Mouse (Mus musculus): ENCODE measurements around the gene 6030468B19Rik. TPM values are rescaled to one million over a fixed set of nuclear protein-coding genes. Genes with fewer than 3 reads are reported as not detected.

6030468B19Rik gene
- polyA plus RNA-seq, 1 experiment from 2014 or later: 1.3 TPM

GRCm38 (mm10) chr11:117821868-117822267, 24.4 kb downstream of the 6030468B19Rik start:
- H3K27me3 ChIP-seq (ENCODE audit: control insufficient read depth, insufficient read depth, low read length): no peaks in the 10 kb centered on the region
- no peak overlapping the region for H3K27ac ChIP-seq (ENCODE audit: low read depth, low read length)
- no peak overlapping the region for H3K9ac ChIP-seq (ENCODE audit: low read length)
- 90% methylated on average over 9 of the region's 9 CpGs for WGBS
- no peak overlapping the region for H3K4me2 ChIP-seq
- no peaks in the 10 kb centered on the region for H3K9me3 ChIP-seq (ENCODE audit: control insufficient read depth, low read length)
- peaks cover 2% of the 10 kb centered on the region; the same call in 1 of the 2 replicates for H3K36me3 ChIP-seq (ENCODE audit: control insufficient read depth, insufficient read depth, low read length)
- H3K4me1 ChIP-seq (ENCODE audit: control insufficient read depth, insufficient read depth, low read length): peaks cover 21% of the 10 kb centered on the region
- DNase-seq (ENCODE audit: low spot score, missing footprints) (no peak), ATAC-seq (ENCODE audit: low FRiP score) (no peak)
- no peak overlapping the region for H3K4me3 ChIP-seq (ENCODE audit: low read depth, low read length)

- no peaks in the 10 kb centered on the region for H3K27me3 ChIP-seq (ENCODE audit: control insufficient read depth, insufficient read depth, low read length)
These were observed 25.3 kb downstream of the 6030468B19Rik start for GRCm38 (mm10) chr11:117822728-117823241.

GRCm38 (mm10) chr11:117823411-117823810, 26.0 kb downstream of the 6030468B19Rik start:
- ATAC-seq (ENCODE audit: low FRiP score): no peak
- no peak overlapping the region for H3K4me2 ChIP-seq

More at GRCm38 (mm10) chr11:117822728-117823241, 25.3 kb downstream of the 6030468B19Rik start:
- no peak for DNase-seq (ENCODE audit: low spot score, missing footprints)
- H3K9me3 ChIP-seq (ENCODE audit: control insufficient read depth, low read length): no peaks in the 10 kb centered on the region
- ATAC-seq (ENCODE audit: low FRiP score): no peak
- H3K27ac ChIP-seq (ENCODE audit: low read depth, low read length): no peak overlapping the region
- H3K9ac ChIP-seq (ENCODE audit: low read length): no peak overlapping the region
- H3K4me2 ChIP-seq: no peak overlapping the region
- 94% methylated on average over 7 of the region's 7 CpGs for WGBS
- H3K36me3 ChIP-seq (ENCODE audit: control insufficient read depth, insufficient read depth, low read length): peaks cover 2% of the 10 kb centered on the region; the same call in 1 of the 2 replicates
- peaks cover 21% of the 10 kb centered on the region for H3K4me1 ChIP-seq (ENCODE audit: control insufficient read depth, insufficient read depth, low read length)
- no peak overlapping the region for H3K4me3 ChIP-seq (ENCODE audit: low read depth, low read length)

GRCm38 (mm10) chr11:117824060-117824969, 26.9 kb downstream of the 6030468B19Rik start:
- ATAC-seq (ENCODE audit: low FRiP score): peak; percentile 79
- H3K36me3 ChIP-seq (ENCODE audit: control insufficient read depth, insufficient read depth, low read length): peaks cover 2% of the 10 kb centered on the region; the same call in 1 of the 2 replicates
- 30% methylated on average over 23 of the region's 23 CpGs for WGBS
- H3K27ac ChIP-seq (ENCODE audit: low read depth, low read length): no peak overlapping the region
- peak overlapping the region; percentile 62 for H3K4me3 ChIP-seq (ENCODE audit: low read depth, low read length)
- H3K4me1 ChIP-seq (ENCODE audit: control insufficient read depth, insufficient read depth, low read length): peaks cover 21% of the 10 kb centered on the region
- H3K9me3 ChIP-seq (ENCODE audit: control insufficient read depth, low read length): no peaks in the 10 kb centered on the region
- no peaks in the 10 kb centered on the region for H3K27me3 ChIP-seq (ENCODE audit: control insufficient read depth, insufficient read depth, low read length)
- H3K4me2 ChIP-seq: peak overlapping the region; percentile 85
- peak overlapping the region; percentile 86 for H3K9ac ChIP-seq (ENCODE audit: low read length)
- DNase-seq (ENCODE audit: low spot score, missing footprints): peak; percentile 97

More at GRCm38 (mm10) chr11:117823411-117823810, 26.0 kb downstream of the 6030468B19Rik start:
- 95% methylated on average over 6 of the region's 6 CpGs for WGBS
- H3K27ac ChIP-seq (ENCODE audit: low read depth, low read length): no peak overlapping the region
- no peaks in the 10 kb centered on the region for H3K27me3 ChIP-seq (ENCODE audit: control insufficient read depth, insufficient read depth, low read length)
- DNase-seq (ENCODE audit: low spot score, missing footprints): no peak
- H3K36me3 ChIP-seq (ENCODE audit: control insufficient read depth, insufficient read depth, low read length): peaks cover 2% of the 10 kb centered on the region; the same call in 1 of the 2 replicates
- no peak overlapping the region for H3K9ac ChIP-seq (ENCODE audit: low read length)
- H3K9me3 ChIP-seq (ENCODE audit: control insufficient read depth, low read length): no peaks in the 10 kb centered on the region
- H3K4me1 ChIP-seq (ENCODE audit: control insufficient read depth, insufficient read depth, low read length): peaks cover 21% of the 10 kb centered on the region
- no peak overlapping the region for H3K4me3 ChIP-seq (ENCODE audit: low read depth, low read length)

- peaks cover 21% of the 10 kb centered on the region for H3K4me1 ChIP-seq (ENCODE audit: control insufficient read depth, insufficient read depth, low read length)
- H3K9ac ChIP-seq (ENCODE audit: low read length): peak within 1 kb of the TSS; percentile 86
- peak within 1 kb of the TSS; percentile 62 for H3K4me3 ChIP-seq (ENCODE audit: low read depth, low read length)
- DNase-seq (ENCODE audit: low spot score, missing footprints) (peak; percentile 97), ATAC-seq (ENCODE audit: low FRiP score) (peak; percentile 65)
- H3K36me3 ChIP-seq (ENCODE audit: control insufficient read depth, insufficient read depth, low read length): peaks cover under 1% of the 10 kb centered on the region; the same call in 1 of the 2 replicates
- H3K9me3 ChIP-seq (ENCODE audit: control insufficient read depth, low read length): no peaks in the 10 kb centered on the region
- H3K27me3 ChIP-seq (ENCODE audit: control insufficient read depth, insufficient read depth, low read length): no peaks in the 10 kb centered on the region
- H3K27ac ChIP-seq (ENCODE audit: low read depth, low read length): peak within 1 kb of the TSS; percentile 84
- WGBS: 1% methylated on average over 34 of the region's 34 CpGs
- peak within 1 kb of the TSS; percentile 85 for H3K4me2 ChIP-seq
These were observed 28.1 kb downstream of the 6030468B19Rik start, which contains the start of the genes Afmid and Tk1 for GRCm38 (mm10) chr11:117825333-117826101. Gene Afmid (plus strand): TSS chr11:117825924. Gene Tk1 (minus strand): TSS chr11:117826092.

- ATAC-seq (ENCODE audit: low FRiP score) (peak; percentile 27), DNase-seq (ENCODE audit: low spot score, missing footprints) (no peak)
- peaks cover 21% of the 10 kb centered on the region for H3K4me1 ChIP-seq (ENCODE audit: control insufficient read depth, insufficient read depth, low read length)
- peak overlapping the region; percentile 86 for H3K9ac ChIP-seq (ENCODE audit: low read length)
- H3K27ac ChIP-seq (ENCODE audit: low read depth, low read length): peak overlapping the region; percentile 84
- H3K4me3 ChIP-seq (ENCODE audit: low read depth, low read length): peak overlapping the region; percentile 62
- 9% methylated on average over 5 of the region's 5 CpGs for WGBS
- no peaks in the 10 kb centered on the region for H3K36me3 ChIP-seq (ENCODE audit: control insufficient read depth, insufficient read depth, low read length)
- no peaks in the 10 kb centered on the region for H3K27me3 ChIP-seq (ENCODE audit: control insufficient read depth, insufficient read depth, low read length)
- peak overlapping the region; percentile 85 for H3K4me2 ChIP-seq
- H3K9me3 ChIP-seq (ENCODE audit: control insufficient read depth, low read length): no peaks in the 10 kb centered on the region
These were observed 28.7 kb downstream of the 6030468B19Rik start for GRCm38 (mm10) chr11:117826164-117826563.

- no peak overlapping the region for H3K4me3 ChIP-seq (ENCODE audit: low read depth, low read length)
These were observed 29.5 kb downstream of the 6030468B19Rik start for GRCm38 (mm10) chr11:117826916-117827315.

GRCm38 (mm10) chr11:117827386-117827785, 29.9 kb downstream of the 6030468B19Rik start:
- no peaks in the 10 kb centered on the region for H3K27me3 ChIP-seq (ENCODE audit: control insufficient read depth, insufficient read depth, low read length)
- ATAC-seq (ENCODE audit: low FRiP score): no peak
- H3K4me3 ChIP-seq (ENCODE audit: low read depth, low read length): no peak overlapping the region
- no peak overlapping the region for H3K4me2 ChIP-seq
- no peak for DNase-seq (ENCODE audit: low spot score, missing footprints)
- no peak overlapping the region for H3K27ac ChIP-seq (ENCODE audit: low read depth, low read length)
- 72% methylated on average over 3 of the region's 3 CpGs for WGBS
- no peaks in the 10 kb centered on the region for H3K9me3 ChIP-seq (ENCODE audit: control insufficient read depth, low read length)
- H3K36me3 ChIP-seq (ENCODE audit: control insufficient read depth, insufficient read depth, low read length): no peaks in the 10 kb centered on the region
- no peak overlapping the region for H3K9ac ChIP-seq (ENCODE audit: low read length)
- peaks cover 21% of the 10 kb centered on the region for H3K4me1 ChIP-seq (ENCODE audit: control insufficient read depth, insufficient read depth, low read length)

More at GRCm38 (mm10) chr11:117826916-117827315, 29.5 kb downstream of the 6030468B19Rik start:
- no peaks in the 10 kb centered on the region for H3K27me3 ChIP-seq (ENCODE audit: control insufficient read depth, insufficient read depth, low read length)
- H3K4me1 ChIP-seq (ENCODE audit: control insufficient read depth, insufficient read depth, low read length): peaks cover 21% of the 10 kb centered on the region
- H3K36me3 ChIP-seq (ENCODE audit: control insufficient read depth, insufficient read depth, low read length): no peaks in the 10 kb centered on the region
- H3K4me2 ChIP-seq: no peak overlapping the region
- H3K9me3 ChIP-seq (ENCODE audit: control insufficient read depth, low read length): no peaks in the 10 kb centered on the region
- DNase-seq (ENCODE audit: low spot score, missing footprints) (no peak), ATAC-seq (ENCODE audit: low FRiP score) (no peak)
- no peak overlapping the region for H3K27ac ChIP-seq (ENCODE audit: low read depth, low read length)
- peak overlapping the region; percentile 1; the same call in 1 of the 2 replicates for H3K9ac ChIP-seq (ENCODE audit: low read length)
- 81% methylated on average over 8 of the region's 8 CpGs for WGBS
